Mouse (Mus musculus) cerebral cortex, adult 2 months (tissue): ENCODE data around the gene Cilp.

ENCODE experiments used
- whole genome bisulfite sequencing: fragments of 180-500 bp; shearing (Covaris S2); methylation state at CpG from one replicate; pipeline ENCODE4 v1.1.7; 2018; 5-methylcytosine and 5-hydroxymethylcytosine counted together

Gene Cilp

GRCm38 (mm10) chr9:65293973-65294715, 29.2 kb downstream of the Cilp start, which contains the start of gene Clpx:
Gene Clpx, plus strand, starts transcription at chr9:65294260.
- WGBS = 1% methylated on average over 70 of the region's 71 CpGs

GRCm38 (mm10) chr9:65294716-65295378, 29.9 kb downstream of the Cilp start:
- WGBS = 2% methylated on average over 28 of the region's 28 CpGs

GRCm38 (mm10) chr9:65297056-65297455, 32.1 kb downstream of the Cilp start:
- WGBS = 99% methylated on average over 2 of the region's 2 CpGs

GRCm38 (mm10) chr9:65298761-65299160, 33.8 kb downstream of the Cilp start:
- 88% methylated on average over 3 of the region's 3 CpGs for WGBS

GRCm38 (mm10) chr9:65299650-65300049, 34.7 kb downstream of the Cilp start:
- WGBS = 87% methylated on average over 7 of the region's 7 CpGs

GRCm38 (mm10) chr9:65302327-65302983, 37.5 kb downstream of the Cilp start:
- 67% methylated on average over 4 of the region's 4 CpGs for WGBS

GRCm38 (mm10) chr9:65303586-65303985, 38.6 kb downstream of the Cilp start:
- 67% methylated on average over 4 of the region's 4 CpGs for WGBS

GRCm38 (mm10) chr9:65304300-65304699, 39.3 kb downstream of the Cilp start:
- WGBS = 71% methylated on average over 4 of the region's 4 CpGs

- WGBS = 67% methylated on average over 2 of the region's 2 CpGs
These were observed 41.7 kb downstream of the Cilp start for GRCm38 (mm10) chr9:65306672-65307071.

GRCm38 (mm10) chr9:65308011-65308410, 43.0 kb downstream of the Cilp start:
- 78% methylated on average over 1 of the region's 1 CpGs for WGBS

- 90% methylated on average over 4 of the region's 4 CpGs for WGBS
These were observed 47.8 kb downstream of the Cilp start for GRCm38 (mm10) chr9:65312669-65313357.

- 93% methylated on average over 1 of the region's 1 CpGs for WGBS
These were observed 48.9 kb downstream of the Cilp start for GRCm38 (mm10) chr9:65313846-65314245.

GRCm38 (mm10) chr9:65322255-65322900, 57.4 kb downstream of the Cilp start:
- 87% methylated on average over 11 of the region's 11 CpGs for WGBS

- WGBS = 77% methylated on average over 2 of the region's 2 CpGs
These were observed 62.4 kb downstream of the Cilp start for GRCm38 (mm10) chr9:65327371-65327770.
